Mouse (Mus musculus) left cerebral cortex, postnatal 36 days (tissue): Measurements from ENCODE around the gene Plekhf1. TPM values are rescaled to one million over a fixed set of nuclear protein-coding genes. Genes with fewer than 3 reads are reported as not detected.

ENCODE experiments used
- DNase-seq, 2 experiments: peaks; one replicate each; pipeline ENCODE4 v3.0.0; 2021 to 2022; ENCODE audit warnings: low spot score in 2 of 2, mixed read lengths in 1 of 2
- intact Hi-C: fragments of 180-260 bp; cut with DNase I; formaldehyde crosslinking; loops from one replicate; pipeline ENCODE4 v1.15.1; 2025
- total RNA-seq, 2 experiments: library from RNA; stranded (reverse); gene quantifications; 2 replicates each; pipeline ENCODE4 v1.2.3; 2021

Plekhf1 gene
- total RNA-seq, 2 experiments from 2014 or later = 1.7 to 2.1 TPM

- no peak for DNase-seq
- intact Hi-C loops = no loop called here
Measured at GRCm38 (mm10) chr7:38220866-38221265, 7.0 kb downstream of the Plekhf1 start.

DNA sequence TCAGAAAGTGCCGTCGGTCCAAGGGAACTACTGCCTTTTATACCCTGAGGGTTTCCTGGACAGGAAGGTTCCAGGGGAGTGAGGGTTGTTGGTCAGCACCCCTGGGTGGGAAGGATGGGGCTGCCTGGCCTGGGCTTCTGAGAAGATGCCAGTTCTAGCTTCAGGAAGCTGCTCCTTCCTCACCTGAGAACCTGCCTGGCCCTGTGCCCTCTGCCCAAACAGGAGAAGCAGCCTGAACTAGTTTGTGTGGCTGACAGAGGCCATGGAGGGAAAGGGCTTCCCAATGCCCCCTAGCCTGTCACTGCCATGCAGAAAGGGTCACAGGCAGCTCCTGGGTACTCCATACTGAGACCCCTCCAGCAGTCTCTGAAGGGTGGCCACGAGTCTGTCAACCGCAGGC is 8.3 kb downstream of the Plekhf1 start:
- DNase-seq = no peak
- intact Hi-C loops = no loop called here

DNA sequence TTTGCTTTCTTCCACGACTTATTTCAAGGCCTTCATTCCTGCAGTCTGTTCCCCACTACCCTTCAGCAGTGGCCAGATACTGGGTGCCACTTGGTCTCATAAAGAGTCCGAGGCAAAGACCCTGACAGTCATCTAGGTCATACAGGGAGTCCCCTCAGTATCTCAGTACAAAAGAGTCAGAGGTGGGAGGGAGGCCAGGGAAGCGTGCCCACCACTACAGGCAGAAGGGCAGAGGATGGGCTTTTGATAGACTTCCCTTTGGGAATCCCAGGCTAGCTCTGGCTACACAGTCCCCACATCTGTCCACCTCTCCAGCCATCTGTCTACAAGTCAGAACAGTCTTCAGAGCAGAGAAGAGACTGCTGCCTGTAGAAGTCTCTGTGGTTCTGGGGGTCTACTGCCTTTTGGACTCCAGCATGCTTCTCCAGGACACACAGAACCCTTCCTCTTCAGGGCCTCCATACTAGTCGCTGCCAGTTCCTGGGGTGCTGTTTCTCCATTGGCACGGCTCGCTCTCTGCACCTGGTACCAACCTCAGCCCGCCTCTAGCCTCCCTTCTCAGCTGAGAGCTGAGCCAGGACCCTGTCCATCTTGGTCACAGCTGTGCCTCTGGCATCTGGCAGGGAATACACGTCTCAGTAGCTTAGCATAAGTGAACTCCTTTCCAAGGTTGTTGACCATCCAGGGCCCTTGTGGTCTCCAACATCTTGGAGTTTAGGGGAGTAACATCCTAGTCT is 9.0 kb downstream of the Plekhf1 start:
- no peak for DNase-seq
- intact Hi-C loops = no loop called here

DNA sequence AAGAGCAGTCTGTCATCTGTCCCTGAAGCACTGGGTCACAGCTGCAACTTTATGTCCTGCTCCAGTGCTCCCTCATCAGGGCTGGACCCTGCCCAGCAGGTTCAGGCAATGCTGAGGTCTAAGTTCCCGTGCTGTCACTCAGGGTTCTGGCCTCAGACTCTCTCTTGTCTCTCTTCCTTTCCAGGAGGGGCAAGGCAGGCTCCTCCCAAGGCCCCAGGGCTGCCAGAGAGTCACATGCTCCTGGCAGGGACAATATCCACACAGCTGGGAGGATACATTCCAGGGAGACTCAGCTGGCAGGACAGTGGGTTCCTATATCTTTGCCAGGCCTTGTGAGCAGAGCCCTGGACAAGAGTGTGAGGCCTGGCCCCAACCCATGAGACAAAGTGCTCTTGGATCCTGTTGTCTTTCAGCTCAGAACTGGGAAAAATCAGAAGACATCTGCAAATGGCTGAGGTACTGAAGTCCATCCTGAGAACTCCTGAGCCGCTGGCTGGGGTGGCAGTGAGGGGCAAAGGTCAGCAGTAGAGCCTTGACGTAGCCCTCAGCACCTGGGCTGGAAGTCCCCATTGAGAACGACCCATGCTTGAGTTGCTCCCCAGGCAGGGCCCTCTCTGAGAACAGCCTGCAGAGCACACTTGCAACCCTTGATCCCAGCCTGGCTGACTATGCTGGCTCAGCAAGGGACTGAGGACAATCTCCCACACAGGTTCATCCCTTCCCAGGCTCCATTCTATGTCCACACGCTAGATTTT is 10.2 kb downstream of the Plekhf1 start:
- intact Hi-C loops = no loop called here
- peak; percentile 66 to 74 for DNase-seq

DNA sequence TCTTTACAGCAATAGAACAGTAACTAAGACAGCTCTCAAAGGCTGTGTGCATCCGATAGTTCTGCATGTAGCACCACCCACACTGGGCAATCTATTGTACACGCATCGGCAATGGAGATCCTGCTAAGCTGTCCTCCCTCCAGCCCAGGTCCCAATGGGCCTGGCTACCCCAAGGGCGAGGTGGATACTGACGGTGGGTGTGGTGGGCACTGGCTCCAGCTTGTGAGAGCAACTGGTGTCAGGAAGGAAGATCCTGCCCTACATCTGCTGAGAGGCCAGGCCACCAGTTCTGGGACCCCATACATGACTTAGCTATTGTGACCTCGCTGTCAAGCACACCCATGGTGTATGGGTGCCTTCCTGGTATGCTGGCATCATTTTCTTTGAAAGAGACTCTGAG is 12.1 kb downstream of the Plekhf1 start:
- intact Hi-C loops = no loop called here
- no peak for DNase-seq

DNA sequence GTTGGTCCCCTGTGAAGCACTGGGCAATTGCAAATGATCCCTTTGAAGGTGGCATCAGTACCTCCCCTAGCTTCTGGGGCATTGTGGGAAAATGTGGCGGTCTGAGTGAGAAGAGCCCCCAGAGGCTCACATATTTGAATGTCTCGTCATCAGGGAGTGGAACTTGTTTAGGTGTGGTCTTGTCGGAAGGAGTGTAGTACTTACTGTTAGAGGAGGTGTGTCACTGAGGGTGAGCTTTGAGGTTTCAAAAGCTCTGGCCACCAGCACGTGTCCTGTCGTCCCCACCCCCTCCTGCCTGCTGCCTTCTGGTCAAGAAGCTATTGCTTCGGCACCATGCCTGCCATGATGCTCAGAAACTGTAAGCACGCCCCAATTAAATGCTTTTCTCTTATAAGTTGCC is 12.5 kb downstream of the Plekhf1 start:
- DNase-seq = no peak
- intact Hi-C loops = no loop called here

- intact Hi-C loops = no loop called here
- no peak for DNase-seq
Measured at GRCm38 (mm10) chr7:38214473-38215214, 13.2 kb downstream of the Plekhf1 start.

GRCm38 (mm10) chr7:38212651-38213062 is 15.2 kb downstream of the Plekhf1 start:
- intact Hi-C loops = no loop called here
- no peak for DNase-seq

DNA sequence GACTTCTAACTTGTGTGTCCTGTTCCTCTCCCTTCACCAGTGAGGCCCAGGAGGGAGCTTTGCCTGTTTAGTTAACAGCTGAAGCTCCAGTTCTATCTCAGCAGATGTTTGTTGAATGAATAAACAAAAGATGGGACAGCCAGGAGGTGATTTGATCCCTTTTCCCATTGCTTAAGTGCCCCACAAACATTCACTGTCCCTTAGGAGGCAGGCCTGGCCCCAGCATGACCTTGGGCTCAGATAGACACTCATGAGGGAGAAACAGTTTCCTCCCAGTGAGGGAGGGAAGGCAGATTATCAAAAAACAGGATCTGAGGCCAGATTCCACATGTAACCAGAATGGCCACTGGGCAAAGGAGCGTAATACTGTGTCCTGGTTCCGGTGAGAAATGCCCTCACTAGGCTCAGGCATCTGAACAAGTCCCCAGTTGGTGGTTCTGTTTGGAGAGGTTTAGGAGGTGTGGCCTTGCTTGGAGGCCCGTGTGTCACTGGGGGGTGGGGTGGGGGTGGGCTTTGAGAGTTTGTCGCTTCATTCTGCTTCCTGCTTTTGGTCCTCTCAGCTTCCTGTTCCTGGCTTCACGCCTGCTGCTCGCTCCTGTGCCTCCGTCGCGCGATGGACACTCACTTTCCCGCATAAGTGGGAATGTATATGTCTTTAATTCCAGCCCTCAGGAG is 18.2 kb downstream of the Plekhf1 start:
- no peak for DNase-seq
- intact Hi-C loops = no loop called here

DNA sequence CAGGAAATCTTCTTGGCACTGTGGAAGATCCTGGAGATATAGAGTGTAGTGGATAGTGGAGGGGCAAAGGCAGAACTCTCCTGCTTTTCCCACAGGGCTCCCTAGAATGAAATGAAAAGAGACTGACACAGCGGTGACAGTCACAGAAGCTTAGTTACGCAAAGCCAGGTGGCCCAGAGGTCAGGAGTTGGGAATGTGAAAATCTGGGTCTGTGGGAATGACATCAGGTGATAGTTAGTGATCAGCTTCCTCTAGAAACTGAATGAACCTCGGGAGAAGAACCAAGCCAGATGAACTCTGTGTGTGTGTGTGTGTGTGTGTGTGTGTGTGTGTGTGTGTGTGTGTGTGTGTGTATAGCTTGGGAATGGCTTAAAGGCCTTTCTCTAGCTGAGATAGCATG is 18.8 kb downstream of the Plekhf1 start:
- intact Hi-C loops = no loop called here

DNA sequence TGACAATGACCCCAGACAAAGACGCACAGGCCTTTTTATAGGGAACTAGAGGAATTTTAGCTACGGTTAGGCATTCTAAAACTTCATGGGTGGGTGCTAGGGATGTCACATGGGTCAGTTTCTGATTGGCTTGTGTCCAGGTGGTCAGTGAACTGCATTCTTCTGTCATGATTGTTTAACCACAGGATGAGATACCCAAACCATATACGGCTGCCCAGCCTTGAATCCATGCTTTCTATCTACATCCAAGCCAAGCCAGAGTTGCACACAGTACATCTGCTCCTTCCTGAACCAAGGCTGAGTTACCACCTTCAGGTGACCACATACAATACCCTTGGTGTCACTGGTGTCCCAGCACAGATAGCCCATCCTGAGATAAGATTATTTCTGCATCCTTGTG is 21.3 kb downstream of the Plekhf1 start:
- intact Hi-C loops = no loop called here
- DNase-seq = no peak

More for the DNA sequence above, 18.8 kb downstream of the Plekhf1 start:
- DNase-seq = no peak

DNA sequence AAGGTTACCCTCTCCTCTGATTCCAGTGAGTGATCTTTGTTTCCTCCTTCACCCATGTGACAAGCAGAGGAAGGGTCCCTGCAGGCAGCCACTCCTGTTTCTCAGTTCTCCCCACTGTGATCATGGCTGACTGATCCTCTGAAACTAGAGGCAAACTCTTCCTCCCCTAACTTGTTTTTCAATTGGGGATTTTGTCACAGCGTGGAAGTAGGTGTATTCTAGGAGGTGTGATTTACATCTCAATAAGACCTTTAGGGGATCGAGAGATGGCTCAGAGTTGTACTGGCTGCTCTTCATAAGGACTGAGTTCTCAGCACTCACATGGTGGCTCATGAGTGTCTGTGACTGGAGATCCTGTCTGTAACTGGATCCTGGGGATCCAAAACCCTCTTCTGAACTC is 22.0 kb downstream of the Plekhf1 start:
- intact Hi-C loops = no loop called here
- no peak for DNase-seq

GRCm38 (mm10) chr7:38204314-38204713 is 23.5 kb downstream of the Plekhf1 start:
- no peak for DNase-seq
- intact Hi-C loops = no loop called here

GRCm38 (mm10) chr7:38201290-38201658 is 26.5 kb downstream of the Plekhf1 start:
- intact Hi-C loops = loop anchor here (1.0 to 2.0 kb wide), 2 partner anchors 19 to 70 kb away; partner anchors contain the start of gene Pop4
- no peak for DNase-seq

- intact Hi-C loops = loop anchor here (1.0 to 2.0 kb wide), 2 partner anchors 18 to 70 kb away; partner anchors contain the start of gene Pop4
- DNase-seq = peak; percentile 89 to 92
Measured at GRCm38 (mm10) chr7:38200606-38201289, 27.1 kb downstream of the Plekhf1 start.

DNA sequence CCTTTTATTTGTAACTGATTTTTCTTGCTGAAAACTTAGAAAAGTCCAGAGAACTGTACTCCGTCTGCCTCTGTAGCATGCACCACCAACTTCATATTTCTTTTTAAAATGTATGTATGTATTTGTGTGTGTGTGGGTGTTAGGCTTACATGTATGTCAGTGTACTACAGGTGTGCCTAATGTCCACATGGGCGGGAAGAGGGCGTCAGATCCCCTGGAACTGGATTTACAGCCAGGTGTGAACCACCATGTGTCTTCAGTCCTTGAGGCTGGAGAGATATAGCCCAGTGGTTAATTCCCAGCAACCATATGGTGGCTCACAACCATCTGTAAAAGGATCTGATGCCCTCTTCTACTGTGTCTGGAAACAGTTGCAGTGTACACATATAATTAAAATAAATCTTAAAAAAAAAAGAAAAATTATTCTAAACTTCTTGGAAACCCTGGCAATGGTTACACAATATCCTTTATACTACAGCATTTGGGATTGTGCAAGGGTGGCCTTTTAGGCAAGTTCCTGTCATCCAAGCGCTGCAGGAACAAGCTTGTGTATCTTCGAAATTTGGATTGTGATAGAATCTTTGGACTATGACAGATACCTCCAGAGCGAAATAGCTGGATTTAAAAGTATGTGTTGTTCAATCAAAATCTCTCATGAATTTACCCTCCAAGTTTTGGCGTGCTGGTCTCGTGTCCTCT is 27.8 kb downstream of the Plekhf1 start:
- intact Hi-C loops = loop anchor here (2.0 kb wide), 1 partner anchor 71 kb away; the partner anchor contains the start of gene Pop4
- DNase-seq = no peak

DNA sequence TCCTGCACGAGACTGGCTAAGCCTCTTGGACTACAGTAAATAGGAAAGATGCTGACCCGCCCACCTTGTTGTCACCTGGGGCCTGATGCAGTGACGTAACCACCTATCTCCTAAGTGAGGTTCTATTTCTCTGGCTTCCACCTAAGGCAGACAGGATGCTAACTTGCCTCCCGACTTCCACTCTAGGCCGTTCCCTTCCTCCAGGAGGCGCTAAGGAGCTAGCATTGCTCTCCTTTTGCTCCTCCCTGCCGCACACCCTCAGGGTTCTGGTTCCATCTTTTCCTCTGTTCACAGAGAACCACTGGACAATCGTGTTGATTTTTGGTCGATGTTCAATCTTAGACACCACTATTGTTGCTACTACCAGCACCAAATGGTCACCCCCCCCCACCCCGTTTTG is 36.2 kb downstream of the Plekhf1 start:
- intact Hi-C loops = no loop called here

DNA sequence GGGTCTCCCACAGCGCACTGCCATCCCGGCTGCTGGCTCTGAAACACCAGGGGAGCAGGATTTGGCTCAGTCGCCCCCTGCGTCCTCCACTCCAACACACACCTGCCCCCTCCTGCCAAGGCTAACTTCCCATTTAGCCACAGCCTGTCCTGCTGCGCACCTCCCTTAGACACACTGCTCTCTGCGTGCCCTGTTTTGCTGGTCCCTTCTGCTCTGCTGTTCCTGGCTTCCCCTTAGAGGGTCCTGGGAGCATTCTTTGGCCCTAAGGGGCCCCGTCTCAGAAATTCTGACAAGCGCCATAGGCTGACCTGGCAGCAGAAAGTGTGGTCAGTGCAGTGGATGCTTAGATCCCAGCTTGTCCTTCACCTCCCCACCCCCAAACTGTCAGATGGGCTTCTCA is 36.7 kb downstream of the Plekhf1 start:
- intact Hi-C loops = no loop called here
- DNase-seq = no peak

More for the DNA sequence above, 36.2 kb downstream of the Plekhf1 start:
- no peak for DNase-seq
